Mouse (Mus musculus) urinary bladder, adult 2 months (tissue): ENCODE data around the gene Itih2. TPM values are rescaled to one million over a fixed set of nuclear protein-coding genes. Genes with fewer than 3 reads are reported as not detected.

Experiments
- DNase-seq: peaks from one replicate; pipeline ENCODE4 v3.0.0; 2022; ENCODE audit warnings: low spot score
- polyA plus RNA-seq: library from polyadenylated mRNA; depleted of rRNA; stranded (reverse); fragments of >200 nt; gene quantifications from 2 replicates; pipeline ENCODE4 v1.2.3, GENCODE M21; 2012; rRNA removed

Itih2 gene
- polyA plus RNA-seq: 3.4 and 4.2 TPM in 2 replicates

DNA sequence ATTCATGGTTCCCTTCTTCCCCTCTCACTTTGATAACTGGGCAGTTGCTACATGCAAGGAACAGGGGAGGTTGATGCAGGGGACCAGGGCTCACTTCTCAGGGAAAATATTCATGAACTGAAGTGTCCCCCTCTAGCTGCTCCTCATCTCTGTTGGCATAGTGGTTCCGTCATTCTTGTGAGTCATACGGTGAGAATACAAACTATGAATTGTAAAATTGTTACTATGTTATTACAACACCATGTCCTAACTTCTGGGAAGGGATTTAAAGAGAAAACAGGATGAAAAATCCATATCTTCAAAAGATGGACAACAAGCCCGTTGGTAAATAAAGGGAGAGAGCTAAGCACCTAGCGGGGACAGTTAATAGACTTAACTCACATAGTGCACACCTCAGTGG, at the start of gene Itih2:
Gene Itih2, minus strand, starts transcription at position 101 of the 400 bp plus-strand sequence.
- DNase-seq: no peak

DNA sequence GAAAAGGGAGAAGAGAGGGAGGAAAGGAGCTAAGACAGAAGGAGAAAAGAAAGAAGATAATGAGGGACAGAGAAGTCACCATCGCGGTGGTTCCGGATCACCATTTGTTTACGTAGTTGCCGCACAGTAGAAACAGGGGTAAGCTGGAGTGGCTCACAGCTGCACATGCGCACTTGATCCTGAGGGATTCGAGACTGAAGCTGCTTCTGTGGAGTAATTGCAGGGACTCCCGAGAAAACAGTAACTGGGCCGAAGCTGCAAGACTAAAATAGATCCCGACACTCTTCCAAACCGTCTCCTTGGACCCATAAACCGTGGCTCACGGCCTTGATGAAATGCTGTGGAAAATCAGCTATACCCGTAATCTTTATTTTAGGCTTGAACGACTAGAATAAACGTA, 38.8 kb upstream of the Itih2 start:
- DNase-seq: no peak

DNA sequence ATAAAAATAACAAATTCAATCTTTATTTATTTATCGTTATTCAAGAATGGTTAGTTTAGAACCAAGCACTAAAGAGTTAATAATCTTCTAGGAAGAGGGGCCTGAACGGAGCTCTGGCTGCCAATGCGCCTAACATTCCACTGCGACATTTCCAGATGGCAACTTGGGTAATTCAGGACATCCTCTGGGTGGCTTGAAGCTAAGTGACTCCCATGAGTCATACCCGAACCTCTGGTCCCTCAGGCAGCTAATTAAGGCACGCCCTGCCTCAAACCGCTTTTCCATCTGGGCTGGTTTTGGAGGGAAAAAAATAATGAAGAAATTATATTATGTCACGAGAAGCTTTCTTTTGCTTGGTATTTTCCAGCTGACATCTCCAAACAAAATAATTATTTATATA, 36.8 kb upstream of the Itih2 start:
- no peak for DNase-seq

DNA sequence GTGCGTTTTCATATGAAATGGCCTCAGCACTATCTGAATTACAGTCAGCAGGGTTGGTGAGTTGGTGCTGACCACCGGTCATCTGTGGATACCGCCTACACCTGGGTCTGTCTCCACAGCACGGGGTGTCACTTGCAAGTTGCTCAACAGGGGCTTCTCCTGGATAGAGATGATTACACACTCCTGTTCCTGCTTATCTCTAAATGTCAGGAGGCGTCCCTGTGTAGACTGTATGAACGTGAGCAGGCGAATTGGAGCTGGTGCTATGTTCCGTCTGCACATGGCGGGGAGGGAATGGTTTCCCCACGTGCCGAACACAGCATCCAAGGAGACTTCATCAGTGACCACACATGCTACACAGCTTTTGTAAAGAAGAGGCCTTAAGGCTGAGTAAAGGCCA, 36.1 kb upstream of the Itih2 start:
- DNase-seq: no peak

DNA sequence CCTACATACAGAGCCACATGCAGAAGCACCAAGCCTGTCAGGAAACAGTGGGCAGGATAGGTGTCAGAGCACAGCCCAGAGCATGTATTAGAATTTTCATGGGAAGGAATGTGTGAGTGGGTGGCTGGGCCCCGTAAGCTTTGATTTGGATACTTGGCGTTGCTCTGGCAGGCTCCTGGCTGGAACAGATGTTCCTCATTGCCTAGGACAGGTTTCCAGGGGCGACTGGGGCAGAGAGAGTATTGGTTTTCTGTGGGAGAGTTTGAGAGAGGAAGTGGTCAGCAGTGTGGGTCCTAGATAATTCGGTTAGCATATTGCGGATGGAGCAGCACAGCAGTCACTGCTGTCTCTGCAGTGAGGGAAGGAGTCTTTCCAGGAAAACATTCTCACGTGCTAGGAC, 35.4 kb upstream of the Itih2 start:
- no peak for DNase-seq

DNA sequence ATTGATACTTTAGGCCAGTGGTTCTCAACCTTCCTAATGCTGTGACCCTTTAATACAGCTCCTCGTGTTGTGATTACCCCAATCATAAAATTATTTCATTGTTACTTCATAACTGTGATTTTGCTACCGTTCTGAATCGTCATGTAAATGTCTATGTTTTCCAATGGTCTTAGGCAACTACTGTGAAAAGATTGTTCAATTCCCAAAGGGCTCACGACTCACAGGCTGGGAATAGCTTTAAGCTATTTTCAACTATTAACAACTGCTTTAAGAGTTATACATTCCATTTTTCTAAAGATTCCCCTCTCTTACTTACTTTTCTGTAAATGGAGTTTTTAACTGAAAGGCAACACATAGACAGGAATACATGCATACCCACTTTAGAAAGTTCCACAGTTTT, 30.8 kb upstream of the Itih2 start:
- DNase-seq: no peak

DNA sequence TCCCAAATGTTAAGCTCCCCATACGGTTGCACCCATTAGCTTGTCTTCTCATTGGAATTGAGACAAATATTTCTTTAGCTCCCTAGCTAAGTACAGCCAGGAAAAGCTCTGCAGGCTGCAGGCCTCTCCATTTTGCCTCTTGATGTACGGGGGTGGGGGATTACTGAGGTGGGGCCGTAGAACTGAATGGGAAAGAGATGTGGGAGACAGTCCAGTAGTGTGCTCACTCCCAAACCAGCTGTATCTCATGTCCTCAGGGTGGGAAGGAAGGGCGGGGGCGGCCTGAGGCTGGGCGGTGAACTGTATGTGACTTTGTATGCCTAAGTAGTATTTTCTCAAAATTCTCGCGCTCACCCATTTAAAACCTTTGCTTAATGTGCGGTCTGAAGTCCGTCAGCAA, 26.0 kb upstream of the Itih2 start:
- DNase-seq: no peak

DNA sequence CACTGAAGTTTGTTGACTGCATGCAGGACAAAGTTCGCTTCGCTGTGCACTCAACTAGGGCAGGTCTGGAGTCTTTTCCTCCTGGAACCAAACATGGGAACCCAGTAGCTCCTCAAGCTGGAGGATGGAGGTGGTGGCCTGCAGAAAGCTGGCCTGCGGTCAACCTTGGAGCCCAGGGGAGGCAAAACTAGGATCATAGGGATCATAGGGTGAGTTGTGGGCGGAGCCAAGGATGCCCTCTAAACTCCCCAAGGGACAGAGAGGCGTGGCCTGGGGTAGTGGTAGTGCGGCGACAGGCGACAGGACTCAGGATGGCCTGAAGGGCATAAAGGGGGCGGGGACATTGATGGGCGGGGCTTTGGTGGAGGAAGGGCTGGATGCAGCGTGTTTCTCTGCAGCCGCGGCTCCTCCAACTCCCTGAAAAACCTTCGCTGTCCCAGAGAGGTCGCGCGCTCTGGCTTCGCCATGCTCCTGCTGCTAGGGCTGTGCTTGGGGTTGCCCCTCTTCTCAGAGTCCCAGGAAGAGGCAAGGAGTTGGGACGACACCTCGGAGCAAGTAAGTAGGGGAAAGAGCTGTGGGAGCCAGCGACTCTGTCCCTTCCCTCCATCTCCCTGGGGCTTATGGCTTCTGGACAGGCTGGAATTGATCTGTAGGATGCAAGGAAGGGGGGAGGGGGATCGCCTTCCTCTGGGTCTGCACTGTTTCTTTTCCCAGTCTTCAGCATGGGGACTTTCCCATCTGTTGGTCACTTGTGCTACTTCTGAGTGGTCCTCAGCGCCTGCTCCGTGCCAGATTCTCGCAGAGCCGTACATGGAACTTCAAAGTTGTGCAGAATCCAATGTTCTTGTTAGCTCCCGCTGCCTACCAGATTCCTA, 22.2 kb upstream of the Itih2 start, which contains the start of gene Itih5:
Gene Itih5, plus strand, starts transcription at position 371 of the 875 bp plus-strand sequence.
- DNase-seq: no peak

DNA sequence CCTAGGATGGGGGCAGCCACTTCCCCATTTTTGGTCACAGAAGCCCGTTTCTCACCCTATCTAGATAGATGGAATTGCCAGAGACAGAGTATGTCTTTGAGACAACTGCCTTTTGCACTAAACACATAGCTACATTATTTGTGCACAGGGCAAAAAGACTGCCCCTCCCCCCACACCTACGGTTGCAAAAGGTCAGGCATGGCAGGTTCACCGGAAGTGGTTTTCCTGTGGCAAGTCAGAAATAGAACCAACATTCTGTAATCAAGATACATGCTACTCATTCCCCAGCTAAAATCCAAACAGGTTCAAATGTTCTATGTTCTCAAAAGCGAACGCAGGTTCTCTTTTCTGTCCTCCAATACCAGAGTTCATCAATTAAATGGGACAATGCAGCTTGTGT, 21.4 kb upstream of the Itih2 start:
- no peak for DNase-seq

DNA sequence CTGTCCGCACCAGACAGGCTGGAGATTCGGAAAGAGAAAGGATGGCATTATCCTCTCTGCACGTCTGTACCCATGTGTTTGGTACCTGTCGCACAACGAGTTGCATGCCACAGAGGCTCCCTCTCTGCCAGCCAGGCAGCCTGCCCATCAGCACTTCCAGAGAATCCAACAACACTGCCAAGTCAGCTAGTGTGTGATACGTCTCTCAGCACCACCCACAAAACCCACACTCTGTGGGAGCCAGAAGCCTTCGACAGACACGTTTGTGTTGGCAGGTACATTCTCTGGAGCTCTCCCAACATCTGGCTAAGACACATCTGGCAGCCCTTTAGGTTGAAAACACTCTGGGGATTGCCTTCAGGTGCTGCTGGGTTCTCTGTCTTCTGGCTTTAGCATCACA, 16.0 kb upstream of the Itih2 start:
- no peak for DNase-seq

DNA sequence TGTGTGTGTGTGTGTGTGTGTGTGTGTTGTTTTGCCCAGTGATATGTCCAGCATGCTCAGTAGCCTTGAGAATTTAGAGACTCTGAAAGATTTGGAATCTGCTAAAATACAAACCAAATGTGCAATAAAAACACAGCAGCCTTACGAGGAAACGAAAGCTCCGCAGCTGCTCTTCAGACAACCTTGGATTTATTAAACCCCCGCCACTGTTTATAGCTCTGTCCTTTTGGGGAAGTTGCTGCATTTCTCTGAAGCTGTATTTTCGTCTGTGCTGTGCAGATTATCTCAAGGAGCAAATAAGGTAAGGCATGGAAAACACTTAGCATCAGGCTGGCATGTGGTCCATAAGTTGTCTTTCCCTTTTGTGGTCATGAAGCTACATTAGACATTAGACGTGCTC, 14.3 kb upstream of the Itih2 start:
- no peak for DNase-seq

DNA sequence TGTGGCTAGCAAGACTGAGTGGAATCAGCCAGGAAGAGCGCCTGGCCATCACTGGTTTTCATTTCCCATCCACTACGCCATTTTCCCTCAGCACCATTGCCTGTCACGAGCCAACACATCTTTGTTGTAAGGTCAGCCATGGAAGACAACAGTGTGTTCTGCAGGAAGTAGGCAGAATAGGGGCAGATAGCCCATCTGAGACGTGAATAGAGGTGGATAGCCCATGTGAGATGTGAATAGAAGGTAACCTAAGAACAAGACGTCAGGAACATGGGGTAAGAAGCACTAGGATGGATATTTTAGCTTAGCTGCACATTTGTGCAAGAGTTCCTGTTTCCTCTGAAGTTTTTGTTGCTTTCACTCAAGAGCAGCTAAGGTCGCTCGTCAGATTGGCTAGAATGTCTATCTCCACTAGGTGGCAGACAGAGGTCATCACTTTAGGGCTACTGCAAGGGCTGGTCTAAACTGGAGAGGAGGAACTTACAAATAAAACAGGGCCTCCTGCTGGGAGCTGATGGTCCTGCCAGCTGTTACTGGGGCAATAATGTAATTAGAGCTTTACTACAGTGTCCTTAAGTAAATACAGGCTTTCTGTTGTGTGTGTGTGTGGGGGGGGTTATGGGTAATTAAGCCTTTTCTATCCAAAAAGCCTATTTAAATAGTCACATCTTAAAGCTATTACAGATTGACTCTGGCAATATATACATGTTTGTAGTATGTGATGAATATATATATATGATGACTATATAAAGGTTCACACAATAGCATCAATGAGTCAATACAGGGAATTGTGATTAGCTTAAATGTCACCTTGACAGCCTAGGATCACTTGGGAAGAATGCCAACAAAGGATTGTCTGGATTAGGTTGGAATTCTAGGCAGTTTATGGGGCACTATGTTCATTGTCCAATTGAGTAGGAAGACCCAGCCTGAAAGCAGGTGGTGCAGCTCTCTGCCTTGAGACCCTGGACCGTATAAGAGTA, 11.6 kb upstream of the Itih2 start:
- no peak for DNase-seq

DNA sequence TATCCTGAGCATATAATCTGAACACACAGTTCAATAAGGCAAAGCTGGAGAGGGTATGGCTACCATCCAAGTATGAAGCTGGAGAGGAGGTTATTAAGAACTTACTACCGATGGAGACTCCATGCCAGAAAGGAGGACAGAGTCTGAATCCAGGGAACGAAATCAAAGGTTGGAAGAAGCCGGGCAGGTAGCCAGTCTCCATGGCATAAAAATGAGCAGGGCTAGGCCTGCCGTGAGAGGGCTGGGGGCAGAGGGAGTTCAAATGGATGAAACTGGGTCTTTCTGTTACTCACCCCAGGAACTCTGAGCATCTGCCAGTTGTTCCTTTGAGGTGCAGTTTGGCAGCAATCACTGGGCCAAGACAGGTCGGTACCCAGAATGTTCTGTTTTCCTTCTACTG, 9.3 kb upstream of the Itih2 start:
- no peak for DNase-seq

DNA sequence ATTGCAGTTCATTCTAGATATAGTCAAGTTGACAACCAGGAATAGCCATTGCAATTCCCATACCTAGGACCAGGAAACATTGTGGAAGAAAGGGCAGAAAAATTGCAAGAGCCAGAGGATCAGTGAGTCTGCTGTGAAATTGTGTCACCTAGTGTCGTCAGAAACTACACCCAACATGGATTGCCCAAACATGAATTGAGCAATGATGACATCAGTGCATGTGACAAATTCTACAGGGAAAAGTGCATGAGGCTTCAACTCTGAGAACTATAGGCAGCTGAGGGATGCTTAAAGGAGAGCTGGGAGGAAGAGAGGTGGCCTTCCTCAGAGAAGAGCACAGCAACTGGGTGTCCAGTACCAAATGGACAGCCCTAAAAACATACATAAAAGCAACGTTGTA, 6.1 kb upstream of the Itih2 start:
- DNase-seq: no peak

DNA sequence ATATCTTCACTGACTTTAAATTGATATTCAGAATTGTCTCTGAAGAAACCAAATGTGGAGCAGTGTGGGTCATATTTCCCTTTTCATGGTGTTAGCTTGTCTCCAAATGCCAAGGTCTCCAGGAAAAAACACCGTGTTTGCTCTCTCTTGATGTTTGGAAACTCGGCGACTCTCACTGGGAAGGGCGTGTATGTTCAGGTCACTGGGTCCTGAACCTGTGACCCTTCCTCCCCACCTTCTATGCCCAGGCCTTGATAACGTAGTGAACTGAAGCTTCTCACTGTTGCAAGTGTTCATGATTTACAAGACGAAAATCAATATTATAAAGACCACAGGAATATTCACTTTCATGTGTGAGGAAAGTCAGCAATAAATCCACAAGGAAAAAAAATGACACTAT, 2.7 kb upstream of the Itih2 start:
- DNase-seq: no peak

DNA sequence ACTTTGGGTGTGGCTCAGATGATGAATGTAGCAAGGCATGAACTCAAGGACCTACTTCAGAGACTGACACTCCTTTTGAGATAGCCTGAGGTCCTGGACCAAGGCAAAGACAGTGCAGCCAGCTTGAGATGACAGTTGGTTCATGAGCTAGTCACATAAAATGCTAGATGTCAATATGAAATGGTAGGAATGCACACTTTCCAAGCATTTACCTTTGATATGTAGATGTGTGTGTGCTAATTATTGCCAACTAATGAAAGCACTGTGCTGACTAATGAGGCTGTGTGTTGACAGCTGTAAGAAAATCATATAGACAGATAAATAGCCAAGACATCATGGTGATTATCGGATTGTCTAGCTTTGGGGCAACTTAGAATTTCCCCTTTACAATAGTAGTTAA, 932 bp upstream of the Itih2 start:
- no peak for DNase-seq

DNA sequence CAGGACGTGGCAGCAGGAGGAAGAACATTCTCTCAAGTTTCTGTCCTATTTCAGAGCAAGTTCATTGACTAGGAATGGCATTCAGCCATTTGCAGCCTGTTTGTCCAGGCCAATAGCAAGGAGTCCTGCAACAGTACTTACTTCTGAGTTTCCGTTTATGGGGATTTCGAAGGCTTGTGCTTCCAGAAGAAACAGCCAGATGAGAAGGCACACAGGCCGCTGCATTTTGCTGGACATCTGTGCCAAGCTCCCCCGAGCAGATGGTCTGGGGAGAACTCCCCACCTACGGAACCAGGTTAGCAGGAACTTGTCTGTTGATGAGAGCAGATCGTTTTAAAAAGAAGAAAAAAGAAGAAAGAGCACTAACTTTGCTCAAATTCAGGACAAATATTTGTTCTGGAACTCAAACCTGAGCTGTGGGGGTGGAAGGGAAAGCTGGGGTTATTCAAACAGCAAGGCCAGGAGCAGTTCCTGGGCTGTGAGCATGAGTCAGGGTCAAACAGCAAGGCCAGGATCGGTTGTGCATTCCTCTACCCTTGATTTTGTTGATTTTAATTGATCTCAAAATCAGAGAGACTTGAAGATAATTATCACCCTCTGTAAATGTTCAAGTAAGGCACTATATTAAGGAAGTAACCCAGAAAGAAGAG, 730 bp downstream of the Itih2 start:
- DNase-seq: no peak

DNA sequence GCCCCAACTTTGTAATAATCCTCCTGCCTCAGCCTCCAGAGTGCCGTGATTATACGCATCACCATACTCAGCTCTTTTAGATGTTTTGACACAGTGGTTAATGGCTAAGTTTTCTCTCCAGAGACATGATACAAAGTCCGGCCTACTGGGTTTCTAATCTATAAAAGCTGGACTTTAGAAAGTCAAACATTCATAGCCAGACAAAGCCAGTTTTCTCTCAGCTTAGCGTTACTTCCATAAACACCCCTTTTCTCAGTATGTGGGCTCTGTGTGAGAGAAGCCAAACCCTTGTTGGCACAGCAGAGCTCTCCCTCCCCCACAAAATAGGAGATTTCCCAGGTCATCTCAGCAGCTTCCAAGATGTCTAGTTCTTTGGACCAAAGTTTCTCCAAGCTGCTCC, 2.6 kb downstream of the Itih2 start:
- no peak for DNase-seq

DNA sequence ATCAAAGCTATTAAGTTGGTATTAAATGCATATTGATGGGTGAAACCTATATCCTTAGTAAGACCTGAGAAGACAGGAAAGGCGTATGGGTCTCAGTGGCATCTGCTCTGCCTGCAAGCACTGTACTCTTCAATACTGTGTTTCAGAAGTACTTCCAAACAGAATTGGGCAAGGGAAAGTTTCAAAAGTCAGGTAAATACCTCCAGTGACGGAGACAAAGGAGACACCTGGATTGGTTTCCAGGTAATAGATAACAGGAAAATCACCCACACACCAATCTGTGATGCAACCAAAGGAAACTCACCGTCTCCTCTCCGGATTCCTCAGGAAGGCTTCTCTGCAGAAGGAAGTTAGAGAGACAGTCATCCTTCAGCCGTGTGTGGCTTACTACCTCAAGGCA, 3.7 kb downstream of the Itih2 start:
- no peak for DNase-seq

DNA sequence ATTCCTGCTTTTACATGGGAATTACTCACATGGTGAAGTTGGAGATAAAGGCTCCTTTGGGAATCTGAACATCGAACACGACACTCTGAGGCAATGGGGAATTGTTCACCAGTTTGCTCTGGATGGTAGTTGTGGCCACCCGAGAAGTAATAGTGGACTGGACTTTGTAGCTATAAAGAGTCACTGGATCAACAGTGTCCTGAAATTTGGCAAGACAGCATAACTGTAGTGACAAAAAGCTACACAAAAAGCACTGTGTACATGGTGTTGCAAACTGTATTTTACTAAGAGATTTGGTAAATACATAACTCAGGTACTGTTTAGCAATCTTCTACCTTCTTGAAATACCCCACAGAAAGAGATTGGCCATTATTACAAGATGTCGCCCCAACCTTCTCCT, 5.1 kb downstream of the Itih2 start:
- no peak for DNase-seq

DNA sequence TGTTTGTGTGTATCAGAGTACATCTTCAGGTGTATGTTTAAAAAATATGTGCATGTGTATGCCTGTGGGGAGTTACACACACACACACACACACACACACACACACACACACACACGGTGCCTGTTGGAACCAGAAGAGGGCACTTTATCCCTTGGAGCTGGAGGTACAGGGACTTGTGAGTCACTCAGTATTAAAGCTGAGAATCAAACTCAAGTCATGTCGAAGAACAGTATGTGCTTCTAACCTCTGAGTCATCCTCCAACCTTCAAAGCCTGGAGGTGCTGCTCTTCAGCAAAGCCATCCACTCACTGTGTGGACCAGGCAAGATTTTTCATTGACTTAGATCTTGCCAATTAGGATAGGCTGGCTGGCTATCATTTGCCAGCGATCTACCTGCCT, 9.4 kb downstream of the Itih2 start:
- no peak for DNase-seq

DNA sequence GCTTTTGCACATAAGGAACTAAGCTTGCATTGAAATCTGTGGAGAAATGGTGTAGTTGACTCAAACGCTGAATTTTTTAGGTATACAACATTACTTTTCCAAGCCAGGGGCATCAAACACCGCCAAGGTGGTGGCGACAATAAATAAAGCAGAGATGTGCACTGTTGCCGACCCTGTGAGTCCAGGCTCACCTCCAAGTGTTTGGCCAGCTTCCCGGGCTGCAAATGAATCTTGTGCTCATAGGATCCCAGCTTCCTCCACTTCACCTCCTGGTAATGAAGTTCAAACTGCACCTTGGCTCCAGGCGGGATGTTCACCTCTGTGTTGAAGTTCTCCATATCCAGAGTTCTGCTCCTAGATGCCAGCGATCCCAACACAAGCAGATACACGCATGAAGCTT, 11.9 kb downstream of the Itih2 start:
- DNase-seq: no peak
